Mouse (Mus musculus) CH12.LX (cell line): ENCODE results near the gene Wdr78.

Experiments used
- CTCF ChIP-seq, 2 experiments: IDR thresholded peaks in 1 of 2; conservative IDR thresholded peaks in 1 of 2; 2 replicates each; pipeline ENCODE4 v1.5.1; 2011 to 2012; ENCODE audit warnings: low read depth in 2 of 2, low read length in 2 of 2, improper control_type of control experiment in 1 of 2, inconsistent platforms in 1 of 2, mild to moderate bottlenecking in 1 of 2, moderate library complexity in 1 of 2
- HCFC1 ChIP-seq: IDR thresholded peaks from 2 replicates; pipeline ENCODE4 v1.6.1; 2012; ENCODE audit warnings: low read depth, mild to moderate bottlenecking, inconsistent platforms, low read length, improper control_type of control experiment
- JUND ChIP-seq: conservative IDR thresholded peaks from 2 replicates; pipeline ENCODE4 v1.6.1; 2011; ENCODE audit warnings: low read depth, low read length, improper control_type of control experiment
- MAFK ChIP-seq: IDR thresholded peaks from 2 replicates; pipeline ENCODE4 v1.6.1; 2011; ENCODE audit warnings: low read length, improper control_type of control experiment; ENCODE audit not compliant: insufficient replicate concordance
- POLR2A ChIP-seq: IDR thresholded peaks from 2 replicates; pipeline ENCODE4 v1.6.1; 2011; ENCODE audit warnings: low read depth, mild to moderate bottlenecking, improper control_type of control experiment, low read length
- TCF12 ChIP-seq: IDR thresholded peaks from 2 replicates; pipeline ENCODE4 v1.6.1; 2014; ENCODE audit warnings: low read depth, mild to moderate bottlenecking, inconsistent platforms, low read length, improper control_type of control experiment
- ZKSCAN1 ChIP-seq: IDR thresholded peaks from 2 replicates; pipeline ENCODE4 v1.6.1; 2012; ENCODE audit warnings: low read depth, inconsistent platforms, low read length, improper control_type of control experiment, borderline replicate concordance

- TF ChIP-seq POLR2A (no peak), HCFC1 (no peak), TCF12 (no peak), MAFK (no peak), ZKSCAN1 (no peak), CTCF (conservative IDR thresholded peaks at IDR 0.05 in 1 of 2, IDR thresholded peaks at IDR 0.05 in 1 of 2; ENCODE audit: low read depth in 2 of 2, low read length in 2 of 2) (no peak), JUND (no peak)
Measured at GRCm38 (mm10) chr4:103026621-103027020, 87.7 kb downstream of the Wdr78 start, which contains the start of gene Insl5.
